Mouse (Mus musculus) MEL (cell line): ENCODE results near the gene Hlcs. TPM values are rescaled to one million over a fixed set of nuclear protein-coding genes. Genes with fewer than 3 reads are reported as not detected.

Experiments used
- DNase-seq: peaks from one replicate; pipeline ENCODE4 v3.0.0; 2011; ENCODE audit warnings: low read depth, low spot score
- H3K27ac ChIP-seq: 2 replicates; pipeline ENCODE4 v1.5.1; 2012; ENCODE audit warnings: low read depth, mild to moderate bottlenecking, control low read depth, low read length, moderate library complexity; ENCODE audit not compliant: control insufficient read depth
- H3K27me3 ChIP-seq, 2 experiments: fragments of 150-350 bp in 1 of 2; sonication (generic) in 1 of 2; 2 replicates each; pipeline ENCODE4 v1.6.1; 2012; ENCODE audit warnings: low read length in 2 of 2, mild to moderate bottlenecking in 2 of 2, improper control_type of control experiment in 1 of 2, moderate library complexity in 1 of 2; ENCODE audit not compliant: insufficient read depth in 2 of 2, control insufficient read depth in 1 of 2
- H3K36me3 ChIP-seq, 2 experiments: 2 replicates each; pipeline ENCODE4 v1.6.1; 2012 to 2014; ENCODE audit warnings: low read length in 2 of 2, improper control_type of control experiment in 1 of 2, inconsistent platforms in 1 of 2, mild to moderate bottlenecking in 1 of 2; ENCODE audit not compliant: insufficient read depth in 2 of 2, control insufficient read depth in 1 of 2
- H3K4me1 ChIP-seq, 2 experiments: fragments of 150-350 bp in 1 of 2; sonication (generic) in 1 of 2; 2 replicates each; pipeline ENCODE4 v1.6.1; 2012; ENCODE audit warnings: low read length in 2 of 2, improper control_type of control experiment in 1 of 2, mild to moderate bottlenecking in 1 of 2; ENCODE audit not compliant: insufficient read depth in 2 of 2, control insufficient read depth in 1 of 2
- H3K4me3 ChIP-seq, 2 experiments: fragments of 150-350 bp in 1 of 2; sonication (generic) in 1 of 2; 2 replicates each; pipeline ENCODE4 v1.5.1; 2012; ENCODE audit warnings: low read depth in 2 of 2, low read length in 2 of 2, mild to moderate bottlenecking in 2 of 2, moderate library complexity in 2 of 2, control low read depth in 1 of 2, improper control_type of control experiment in 1 of 2; ENCODE audit not compliant: control insufficient read depth in 1 of 2, insufficient read depth in 1 of 2
- H3K79me2 ChIP-seq: 2 replicates; pipeline ENCODE4 v1.6.1; 2012; ENCODE audit warnings: mild to moderate bottlenecking, low read length, moderate library complexity; ENCODE audit not compliant: control insufficient read depth, poor library complexity, insufficient read depth
- H3K9ac ChIP-seq: 2 replicates; pipeline ENCODE4 v1.6.1; 2012; ENCODE audit warnings: low read depth, mild to moderate bottlenecking, control low read depth, low read length, moderate library complexity; ENCODE audit not compliant: control insufficient read depth, poor library complexity, severe bottlenecking
- H3K9me3 ChIP-seq: fragments of 150-350 bp; sonication (generic); replicated peaks from 2 replicates; pipeline ENCODE4 v1.6.1; 2012; ENCODE audit warnings: mild to moderate bottlenecking, low read length, improper control_type of control experiment, moderate library complexity; ENCODE audit not compliant: insufficient read depth
- CHD2 ChIP-seq: IDR thresholded peaks from 2 replicates; pipeline ENCODE4 v1.6.1; 2011; ENCODE audit warnings: low read length, improper control_type of control experiment
- CTCF ChIP-seq, 3 experiments: IDR thresholded peaks in 2 of 3; conservative IDR thresholded peaks in 1 of 3; 2 replicates each; pipeline ENCODE4 v1.5.1; 2011 to 2012; ENCODE audit warnings: low read length in 3 of 3, low read depth in 2 of 3, mild to moderate bottlenecking in 2 of 3, improper control_type of control experiment in 1 of 3, inconsistent platforms in 1 of 3, mixed read lengths in 1 of 3, moderate library complexity in 1 of 3; ENCODE audit not compliant: control insufficient read depth in 1 of 3, insufficient read depth in 1 of 3, poor library complexity in 1 of 3, severe bottlenecking in 1 of 3
- EP300 ChIP-seq, 2 experiments: IDR thresholded peaks; 2 replicates each; pipeline ENCODE4 v1.6.1; 2011; ENCODE audit warnings: improper control_type of control experiment in 2 of 2, low read length in 2 of 2, low read depth in 1 of 2, mild to moderate bottlenecking in 1 of 2
- GABPA ChIP-seq: IDR thresholded peaks from 2 replicates; pipeline ENCODE4 v1.6.1; 2012; ENCODE audit warnings: low read depth, mild to moderate bottlenecking, inconsistent platforms, low read length, improper control_type of control experiment, moderate library complexity
- JUND ChIP-seq: IDR thresholded peaks from 2 replicates; pipeline ENCODE4 v1.6.1; 2011; ENCODE audit warnings: low read depth, mild to moderate bottlenecking, improper control_type of control experiment, low read length
- MAFK ChIP-seq: IDR thresholded peaks from 2 replicates; pipeline ENCODE4 v1.6.1; 2011; ENCODE audit warnings: low read depth, mild to moderate bottlenecking, low read length, improper control_type of control experiment, borderline replicate concordance
- MAX ChIP-seq: IDR thresholded peaks from 2 replicates; pipeline ENCODE4 v1.6.1; 2011; ENCODE audit warnings: low read length, improper control_type of control experiment
- MXI1 ChIP-seq: IDR thresholded peaks from 2 replicates; pipeline ENCODE4 v1.6.1; 2011; ENCODE audit warnings: mild to moderate bottlenecking, low read depth, low read length, improper control_type of control experiment
- MYB ChIP-seq: IDR thresholded peaks from 2 replicates; pipeline ENCODE4 v1.6.1; 2011; ENCODE audit warnings: mild to moderate bottlenecking, low read depth, low read length, improper control_type of control experiment
- MYC ChIP-seq: IDR thresholded peaks from 2 replicates; pipeline ENCODE4 v1.6.1; 2011; ENCODE audit warnings: low read depth, mild to moderate bottlenecking, low read length, improper control_type of control experiment, moderate library complexity
- NELFE ChIP-seq: IDR thresholded peaks from 2 replicates; pipeline ENCODE4 v1.6.1; 2011; ENCODE audit warnings: low read depth, low read length, improper control_type of control experiment
- POLR2A ChIP-seq, 2 experiments: IDR thresholded peaks; 2 replicates each; pipeline ENCODE4 v1.6.1; 2011 to 2012; ENCODE audit warnings: low read length in 2 of 2, mild to moderate bottlenecking in 2 of 2, control low read depth in 1 of 2, improper control_type of control experiment in 1 of 2, low read depth in 1 of 2, moderate library complexity in 1 of 2; ENCODE audit not compliant: control insufficient read depth in 1 of 2, insufficient read depth in 1 of 2, poor library complexity in 1 of 2
- POLR2AphosphoS2 ChIP-seq: IDR thresholded peaks from 2 replicates; pipeline ENCODE4 v1.6.1; 2011; ENCODE audit warnings: low read length, improper control_type of control experiment
- RAD21 ChIP-seq: IDR thresholded peaks from 2 replicates; pipeline ENCODE4 v1.6.1; 2011; ENCODE audit warnings: mild to moderate bottlenecking, low read depth, low read length, improper control_type of control experiment
- SIN3A ChIP-seq: IDR thresholded peaks from 2 replicates; pipeline ENCODE4 v1.6.1; 2012; ENCODE audit warnings: low read length, improper control_type of control experiment, inconsistent platforms
- SMC3 ChIP-seq: IDR thresholded peaks from 2 replicates; pipeline ENCODE4 v1.6.1; 2011; ENCODE audit warnings: low read depth, low read length, improper control_type of control experiment
- TAL1 ChIP-seq: IDR thresholded peaks from 2 replicates; pipeline ENCODE4 v1.6.1; 2012; ENCODE audit warnings: mild to moderate bottlenecking, inconsistent platforms, low read length, moderate library complexity, mixed read lengths
- TBP ChIP-seq: IDR thresholded peaks from 2 replicates; pipeline ENCODE4 v1.8.0; 2011; ENCODE audit warnings: low read depth, low read length, improper control_type of control experiment
- TCF12 ChIP-seq: IDR thresholded peaks from 2 replicates; pipeline ENCODE4 v1.6.1; 2014; ENCODE audit warnings: low read depth, mild to moderate bottlenecking, inconsistent platforms, low read length, improper control_type of control experiment, moderate library complexity
- UBTF ChIP-seq: IDR thresholded peaks from 2 replicates; pipeline ENCODE4 v1.6.1; 2012; ENCODE audit warnings: low read depth, mild to moderate bottlenecking, inconsistent platforms, low read length, improper control_type of control experiment, moderate library complexity, borderline replicate concordance; ENCODE audit not compliant: insufficient read depth
- USF1 ChIP-seq: IDR thresholded peaks from 2 replicates; pipeline ENCODE4 v1.6.1; 2014; ENCODE audit warnings: low read depth, mild to moderate bottlenecking, inconsistent platforms, low read length, improper control_type of control experiment, moderate library complexity
- USF2 ChIP-seq, 2 experiments: IDR thresholded peaks; 2 replicates each; pipeline ENCODE4 v1.6.1; 2011 to 2012; ENCODE audit warnings: improper control_type of control experiment in 2 of 2, low read length in 2 of 2, borderline replicate concordance in 1 of 2, inconsistent platforms in 1 of 2, low read depth in 1 of 2, mild to moderate bottlenecking in 1 of 2; ENCODE audit not compliant: insufficient read depth in 1 of 2
- ZC3H11A ChIP-seq: IDR thresholded peaks from 2 replicates; pipeline ENCODE4 v1.6.1; 2012; ENCODE audit warnings: low read depth, mild to moderate bottlenecking, inconsistent platforms, low read length, improper control_type of control experiment
- ZKSCAN1 ChIP-seq: IDR thresholded peaks from 2 replicates; pipeline ENCODE4 v1.6.1; 2012; ENCODE audit warnings: low read depth, mild to moderate bottlenecking, inconsistent platforms, low read length, improper control_type of control experiment, moderate library complexity
- ZMIZ1 ChIP-seq: IDR thresholded peaks from 2 replicates; pipeline ENCODE4 v1.6.1; 2012; ENCODE audit warnings: low read depth, mild to moderate bottlenecking, inconsistent platforms, low read length, improper control_type of control experiment, moderate library complexity
- polyA plus RNA-seq, 2 experiments: library from polyadenylated mRNA; stranded (reverse) in 1 of 2; unstranded in 1 of 2; fragments of >175 nt in 1 of 2; fragments of >200 nt in 1 of 2; gene quantifications; 2 replicates each; pipeline versions ENCODE4 v1.2.1 to v1.2.4; 2012; ENCODE audit warnings: low replicate concordance in 2 of 2, low read depth in 1 of 2; ENCODE audit not compliant: insufficient read length in 2 of 2, insufficient read depth in 1 of 2, missing spikeins in 1 of 2
- total RNA-seq: library from RNA; depleted of rRNA; stranded (reverse); fragments of 300-350 nt; gene quantifications from 2 replicates; pipeline ENCODE4 v1.2.3, GENCODE M21; 2012

Hlcs gene
- total and polyA plus RNA-seq, 3 experiments: 3.3 to 6.4 TPM; not detected in 1

- H3K4me1 ChIP-seq: no peaks in the 10 kb centered on the region
- no peaks in the 10 kb centered on the region for H3K79me2 ChIP-seq
- TF ChIP-seq ZKSCAN1: peak; percentile 85
- no peak for TF ChIP-seq MYB
Observed at GRCm38 (mm10) chr16:94118394-94118793, 195.0 kb downstream of the Hlcs start.

GRCm38 (mm10) chr16:94117333-94117732, 196.0 kb downstream of the Hlcs start:
- TF ChIP-seq MAFK (no peak), ZC3H11A (no peak), SIN3A (no peak), ZMIZ1 (no peak), MAX (no peak), EP300 (IDR thresholded peaks at IDR 0.05; ENCODE audit: low read depth in 1 of 2, low read length in 2 of 2) (no peak), CHD2 (no peak), UBTF (no peak), MYB (no peak), MXI1 (no peak), POLR2AphosphoS2 (no peak), ZKSCAN1 (no peak), GABPA (no peak)
- TF ChIP-seq, all 39 proteins: peak for 0
- Histone ChIP-seq H3K9ac (no peak overlapping the region), H3K27me3 (peaks cover 3 to 6% of the 10 kb centered on the region in 2 experiments; a peak in 2 of 4 replicates), H3K4me1 (no peaks in the 10 kb centered on the region), H3K36me3 (no peaks in the 10 kb centered on the region), H3K4me3 (no peak overlapping the region), H3K79me2 (no peaks in the 10 kb centered on the region), H3K27ac (no peak overlapping the region), H3K9me3 (no peaks in the 10 kb centered on the region)
- no peak for DNase-seq

More at GRCm38 (mm10) chr16:94118394-94118793, 195.0 kb downstream of the Hlcs start:
- H3K9me3 ChIP-seq: no peaks in the 10 kb centered on the region
- H3K27me3 ChIP-seq: peaks cover 1 to 3% of the 10 kb centered on the region in 2 experiments; a peak in 2 of 4 replicates
- no peak overlapping the region for H3K4me3 ChIP-seq
- no peak for DNase-seq
- no peak overlapping the region for H3K27ac ChIP-seq
- no peaks in the 10 kb centered on the region for H3K36me3 ChIP-seq
- H3K9ac ChIP-seq: no peak overlapping the region

- H3K27me3 ChIP-seq: peaks cover 3 to 13% of the 10 kb centered on the region in 2 experiments; a peak in 3 of 4 replicates
Observed at GRCm38 (mm10) chr16:94114693-94115092, 198.7 kb downstream of the Hlcs start.

More at GRCm38 (mm10) chr16:94114693-94115092, 198.7 kb downstream of the Hlcs start:
- Histone ChIP-seq H3K36me3 (no peaks in the 10 kb centered on the region), H3K9me3 (no peaks in the 10 kb centered on the region), H3K79me2 (no peaks in the 10 kb centered on the region), H3K27ac (no peak overlapping the region)
- no peak for TF ChIP-seq USF2 (IDR thresholded peaks at IDR 0.05; ENCODE audit: borderline replicate concordance in 1 of 2, insufficient read depth in 1 of 2, low read depth in 1 of 2, low read length in 2 of 2)
- no peak for TF ChIP-seq JUND
- TF ChIP-seq MYC: no peak
- TF ChIP-seq TBP: no peak
- no peak for TF ChIP-seq USF1
- TF ChIP-seq CTCF (IDR thresholded peaks at IDR 0.05 in 2 of 3, conservative IDR thresholded peaks at IDR 0.05 in 1 of 3; ENCODE audit: control insufficient read depth in 1 of 3, insufficient read depth in 1 of 3, low read depth in 2 of 3, low read length in 3 of 3, poor library complexity in 1 of 3, severe bottlenecking in 1 of 3): no peak
- TF ChIP-seq POLR2A (IDR thresholded peaks at IDR 0.05; ENCODE audit: control insufficient read depth in 1 of 2, insufficient read depth in 1 of 2, low read depth in 1 of 2, low read length in 2 of 2, poor library complexity in 1 of 2): no peak
- TF ChIP-seq ZC3H11A: no peak
- no peak for TF ChIP-seq RAD21
- TF ChIP-seq NELFE: no peak
- TF ChIP-seq TCF12: no peak
- TF ChIP-seq UBTF: no peak
- TF ChIP-seq TAL1: no peak
- no peak for TF ChIP-seq SMC3
- TF ChIP-seq, all 39 proteins: peak for 0
- no peak overlapping the region for H3K9ac ChIP-seq
- no peak overlapping the region for H3K4me3 ChIP-seq
- no peaks in the 10 kb centered on the region for H3K4me1 ChIP-seq
- DNase-seq: no peak
